Mouse (Mus musculus) neural tube, embryonic 14.5 days (tissue): ENCODE results near the gene Cdh5. TPM values are rescaled to one million over a fixed set of nuclear protein-coding genes. Genes with fewer than 3 reads are reported as not detected.

Source experiments
- ATAC-seq: fragments of 200-750 bp; cut with Nextera tagmentation; 2 replicates; pipeline ENCODE4 v1.8.0; 2017; ENCODE audit warnings: low read depth, mild to moderate bottlenecking, moderate TSS enrichment, moderate library complexity
- H3K27ac ChIP-seq: fragments of 300-500 bp; sonication (generic); 2 replicates; pipeline ENCODE4 v1.5.1; 2014; ENCODE audit warnings: low read depth, mild to moderate bottlenecking, control low read depth, low read length, moderate library complexity, mixed read lengths
- H3K27me3 ChIP-seq: fragments of 300-500 bp; sonication (generic); 2 replicates; pipeline ENCODE4 v1.6.1; 2014; ENCODE audit warnings: low read length; ENCODE audit not compliant: control insufficient read depth, insufficient read depth
- H3K36me3 ChIP-seq: fragments of 300-500 bp; sonication (generic); 2 replicates; pipeline ENCODE4 v1.6.1; 2014; ENCODE audit warnings: low read length, mixed read lengths; ENCODE audit not compliant: control insufficient read depth, insufficient read depth
- H3K4me1 ChIP-seq: fragments of 300-500 bp; sonication (generic); 2 replicates; pipeline ENCODE4 v1.6.1; 2014; ENCODE audit warnings: low read length; ENCODE audit not compliant: control insufficient read depth, insufficient read depth
- H3K4me2 ChIP-seq: fragments of 300-500 bp; sonication (generic); 2 replicates; pipeline ENCODE4 v1.6.1; 2014; ENCODE audit warnings: mild to moderate bottlenecking, low read depth, low read length, control low read depth
- H3K4me3 ChIP-seq: fragments of 300-500 bp; sonication (generic); 2 replicates; pipeline ENCODE4 v1.5.1; 2014; ENCODE audit warnings: low read depth, low read length, control low read depth, mixed read lengths
- H3K9ac ChIP-seq: fragments of 300-500 bp; sonication (generic); replicated peaks from 2 replicates; pipeline ENCODE4 v1.6.1; 2014; ENCODE audit warnings: low read depth, mild to moderate bottlenecking, control low read depth, low read length, mixed read lengths
- H3K9me3 ChIP-seq: fragments of 300-500 bp; sonication (generic); 2 replicates; pipeline ENCODE4 v1.6.1; 2016; ENCODE audit warnings: low read length; ENCODE audit not compliant: control insufficient read depth
- WGBS: fragments of 180-500 bp; shearing (Covaris S2); extraction: QIAGEN DNeasy Blood & Tissue Kit; methylation state at CpG from one replicate; pipeline ENCODE4 v1.1.7; 2014; 5-methylcytosine and 5-hydroxymethylcytosine counted together
- polyA plus RNA-seq: library from polyadenylated mRNA; unstranded; fragments of >200 nt; fragmentation: Nextera tagmentation; extraction: Ambion mirVana; gene quantifications from 2 replicates; pipeline ENCODE4 v1.2.1, GENCODE M21; 2014

Cdh5 gene
- 4.2 and 16.8 TPM in 2 replicates for polyA plus RNA-seq

DNA sequence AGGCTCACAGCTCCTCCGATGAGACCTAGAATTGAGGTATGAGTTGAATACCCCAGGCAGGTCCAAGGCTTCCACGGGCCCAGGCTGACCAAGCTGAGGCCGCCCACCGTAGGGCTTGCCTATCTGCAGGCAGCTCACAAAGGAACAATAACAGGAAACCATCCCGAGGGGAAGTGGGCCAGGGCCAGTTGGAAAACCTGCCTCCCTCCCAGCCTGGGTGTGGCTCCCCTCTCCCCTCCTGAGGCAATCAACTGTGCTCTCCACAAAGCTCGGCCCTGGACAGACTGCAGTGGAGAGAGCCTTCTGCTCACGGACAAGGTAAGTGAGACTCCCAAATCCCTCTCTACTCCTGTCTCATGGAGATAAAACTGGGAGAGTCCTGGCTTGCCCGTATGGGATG lies at the start of gene Cdh5:
TSS of gene Cdh5 (plus strand) at position 211 of the 400 bp plus-strand sequence.
- Histone ChIP-seq H3K4me3 (peak within 1 kb of the TSS; percentile 10; the same call in 1 of the 2 replicates), H3K4me2 (no peak within 1 kb of the TSS), H3K9ac (no peak within 1 kb of the TSS), H3K4me1 (no peaks in the 10 kb centered on the region), H3K36me3 (no peaks in the 10 kb centered on the region), H3K9me3 (no peaks in the 10 kb centered on the region), H3K27me3 (no peaks in the 10 kb centered on the region), H3K27ac (no peak within 1 kb of the TSS)
- 55% methylated on average over 8 of the region's 8 CpGs for WGBS
- no peak for ATAC-seq

DNA sequence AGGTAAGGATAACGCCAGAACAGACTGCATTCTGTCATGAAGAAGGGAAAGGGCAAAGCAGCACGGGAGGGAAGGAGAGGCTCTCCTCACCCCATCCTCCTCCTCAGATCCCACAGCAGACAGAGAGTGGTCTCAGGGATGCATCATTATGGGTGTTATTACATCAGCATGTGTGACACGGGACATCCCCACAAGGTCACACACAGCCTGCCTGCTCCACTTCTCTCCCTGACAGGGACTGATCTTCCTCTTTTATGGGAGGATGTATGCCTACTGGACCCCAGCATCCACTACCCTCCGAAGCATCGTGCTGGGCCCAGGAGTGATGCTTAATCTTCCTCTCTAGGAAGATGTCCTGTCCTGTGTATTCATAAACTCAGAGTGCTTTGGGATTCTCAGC lies 41.5 kb upstream of the Cdh5 start:
- H3K4me2 ChIP-seq = no peak overlapping the region
- no peaks in the 10 kb centered on the region for H3K27me3 ChIP-seq
- H3K27ac ChIP-seq = no peak overlapping the region
- H3K9ac ChIP-seq = no peak overlapping the region
- H3K4me1 ChIP-seq = peaks cover 11% of the 10 kb centered on the region; the same call in 1 of the 2 replicates
- WGBS = 71% methylated on average over 5 of the region's 5 CpGs
- H3K4me3 ChIP-seq = no peak overlapping the region
- H3K36me3 ChIP-seq = no peaks in the 10 kb centered on the region
- no peak for ATAC-seq
- no peaks in the 10 kb centered on the region for H3K9me3 ChIP-seq

DNA sequence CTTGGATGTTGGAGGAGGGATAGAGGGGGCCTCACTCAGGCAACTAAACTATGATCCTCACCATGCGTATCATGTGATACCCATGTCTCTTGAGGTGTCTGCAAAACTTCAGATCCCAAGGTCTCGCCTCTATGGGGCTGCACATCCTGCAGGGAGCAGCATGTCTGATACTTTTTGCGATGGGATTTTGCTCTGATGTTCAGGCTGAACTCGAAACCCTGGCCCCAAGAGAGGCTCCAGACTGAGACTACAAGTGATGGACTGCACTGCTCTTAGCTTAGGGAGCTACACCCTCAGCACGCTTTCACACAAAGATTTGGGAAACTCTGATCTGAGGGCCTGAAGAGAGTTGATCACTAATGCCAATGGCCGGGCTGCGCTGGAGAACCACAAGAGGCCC lies 41.0 kb upstream of the Cdh5 start:
- H3K9me3 ChIP-seq = no peaks in the 10 kb centered on the region
- no peak overlapping the region for H3K9ac ChIP-seq
- no peak overlapping the region for H3K4me2 ChIP-seq
- no peaks in the 10 kb centered on the region for H3K27me3 ChIP-seq
- H3K27ac ChIP-seq = no peak overlapping the region
- no peak for ATAC-seq
- peaks cover 11% of the 10 kb centered on the region; the same call in 1 of the 2 replicates for H3K4me1 ChIP-seq
- no peaks in the 10 kb centered on the region for H3K36me3 ChIP-seq
- H3K4me3 ChIP-seq = no peak overlapping the region
- WGBS = 93% methylated on average over 7 of the region's 7 CpGs

DNA sequence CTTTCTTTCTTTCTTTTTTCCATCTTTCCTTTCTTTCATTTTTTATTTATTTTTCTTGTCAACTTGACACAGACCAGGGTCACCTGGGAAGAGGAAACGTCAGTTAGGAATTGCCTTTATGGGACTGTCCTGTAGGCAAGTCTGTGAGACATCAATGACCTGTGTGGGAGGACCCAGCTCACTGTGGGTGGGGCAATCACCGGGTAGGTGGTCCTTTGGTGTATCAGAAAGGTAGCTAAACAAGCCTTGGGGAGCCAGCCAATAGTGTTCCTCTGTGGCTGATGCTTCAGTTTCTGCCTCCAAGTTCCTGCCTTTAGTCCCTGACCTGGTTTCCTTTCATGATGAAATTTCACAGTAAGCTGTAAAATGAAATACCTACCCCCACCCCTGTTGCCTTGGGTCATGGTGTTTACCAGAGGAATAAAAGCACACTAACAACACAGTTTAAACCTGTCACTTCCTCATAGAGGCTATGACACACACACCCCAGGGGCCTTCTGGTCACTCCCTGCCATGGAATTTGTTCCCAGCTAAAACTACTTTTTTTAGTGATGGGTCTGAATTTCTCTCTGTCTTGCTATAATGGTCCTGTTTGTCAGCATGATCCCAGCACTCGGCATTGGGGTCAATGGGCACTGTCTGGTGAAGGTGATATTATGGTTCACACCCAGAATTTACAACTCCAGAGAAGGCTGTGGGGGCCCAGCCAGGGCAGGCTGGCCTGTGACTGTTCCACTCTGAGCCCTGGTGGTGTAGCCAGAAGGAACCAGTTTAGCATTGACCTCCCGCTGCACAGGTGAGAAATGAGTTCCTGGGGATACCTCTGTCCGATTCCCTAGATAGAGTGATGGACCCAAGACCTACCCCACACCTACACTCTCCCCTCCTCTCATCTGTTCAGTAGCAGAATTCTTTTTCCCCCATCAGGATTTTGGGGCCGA lies 40.1 kb upstream of the Cdh5 start:
- Histone ChIP-seq H3K9ac (no peak overlapping the region), H3K27me3 (no peaks in the 10 kb centered on the region), H3K4me3 (no peak overlapping the region), H3K4me2 (no peak overlapping the region), H3K36me3 (no peaks in the 10 kb centered on the region), H3K27ac (no peak overlapping the region; the same call in 1 of the 2 replicates), H3K4me1 (peaks cover 11% of the 10 kb centered on the region; the same call in 1 of the 2 replicates), H3K9me3 (no peaks in the 10 kb centered on the region)
- 51% methylated on average over 6 of the region's 6 CpGs for WGBS
- peak; percentile 18; the same call in 1 of the 2 replicates for ATAC-seq

DNA sequence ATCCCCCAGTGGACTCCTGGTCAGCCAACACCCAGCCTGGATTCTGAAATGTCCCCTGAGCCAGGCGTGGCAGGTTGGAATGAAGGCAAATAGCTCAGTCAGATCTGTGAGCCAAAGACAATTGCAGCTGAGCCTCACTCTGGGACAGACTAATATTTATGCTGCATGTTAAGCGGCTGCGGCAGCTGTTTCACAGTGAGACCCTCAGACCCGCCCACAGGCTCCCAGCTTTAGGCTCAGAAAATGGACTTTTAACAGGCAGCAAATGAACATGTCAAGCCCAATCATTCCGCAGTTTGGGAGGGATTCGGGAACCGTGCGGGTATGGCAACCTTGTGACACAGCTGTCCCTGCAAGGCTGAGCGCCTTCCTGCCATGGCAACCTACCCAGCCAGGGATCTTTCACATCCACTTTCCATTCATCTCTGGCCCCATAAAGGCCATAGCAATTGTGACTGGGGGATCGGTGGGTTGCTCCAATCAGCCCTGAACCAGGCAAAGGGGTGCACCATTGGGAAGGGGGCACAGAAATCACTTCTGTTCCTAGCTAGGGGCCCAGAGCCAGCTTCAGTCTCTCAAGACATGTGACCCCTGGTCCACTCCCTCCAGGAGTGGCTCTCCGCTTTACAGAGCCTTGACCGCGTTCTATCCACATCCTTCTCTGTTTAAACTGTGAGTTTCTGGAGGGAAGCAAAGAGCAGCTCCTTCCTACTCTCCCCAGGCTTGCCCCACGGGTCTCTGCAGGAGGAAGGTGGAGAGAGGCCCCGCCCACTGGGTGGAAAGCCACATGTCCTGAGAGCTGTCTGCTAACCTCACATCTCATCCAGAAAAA lies 39.2 kb upstream of the Cdh5 start:
- ATAC-seq = peak; percentile 79
- H3K27me3 ChIP-seq = no peaks in the 10 kb centered on the region
- H3K9me3 ChIP-seq = no peaks in the 10 kb centered on the region
- no peak overlapping the region for H3K9ac ChIP-seq
- H3K4me1 ChIP-seq = peaks cover 11% of the 10 kb centered on the region; the same call in 1 of the 2 replicates
- no peak overlapping the region for H3K4me2 ChIP-seq
- WGBS = 29% methylated on average over 15 of the region's 15 CpGs
- H3K4me3 ChIP-seq = no peak overlapping the region
- H3K36me3 ChIP-seq = no peaks in the 10 kb centered on the region
- H3K27ac ChIP-seq = no peak overlapping the region; the same call in 1 of the 2 replicates

DNA sequence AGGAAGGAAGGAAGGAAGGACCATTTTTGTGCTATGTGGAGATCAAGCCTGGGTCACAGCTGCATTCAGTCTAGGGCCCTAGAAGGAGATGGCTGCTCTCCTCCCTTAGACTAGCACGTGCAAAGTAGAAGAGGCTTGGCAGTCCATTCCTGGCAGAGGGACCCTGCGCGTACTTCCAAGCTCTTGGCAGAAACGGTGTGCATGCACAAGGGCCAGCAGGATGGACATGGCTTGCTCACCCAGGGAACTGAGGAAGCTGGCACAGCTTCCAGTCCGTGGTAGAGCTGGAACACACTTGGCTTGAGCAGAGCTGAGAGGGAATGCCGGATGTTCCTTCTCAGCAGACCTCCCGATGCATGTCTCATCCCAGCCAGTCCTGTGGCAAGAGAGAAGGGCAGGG lies 36.2 kb upstream of the Cdh5 start:
- Histone ChIP-seq H3K9ac (no peak overlapping the region), H3K4me2 (no peak overlapping the region), H3K27ac (no peak overlapping the region), H3K4me3 (no peak overlapping the region), H3K27me3 (no peaks in the 10 kb centered on the region), H3K4me1 (peaks cover 11% of the 10 kb centered on the region; the same call in 1 of the 2 replicates), H3K9me3 (no peaks in the 10 kb centered on the region), H3K36me3 (no peaks in the 10 kb centered on the region)
- 84% methylated on average over 7 of the region's 7 CpGs for WGBS
- no peak for ATAC-seq

DNA sequence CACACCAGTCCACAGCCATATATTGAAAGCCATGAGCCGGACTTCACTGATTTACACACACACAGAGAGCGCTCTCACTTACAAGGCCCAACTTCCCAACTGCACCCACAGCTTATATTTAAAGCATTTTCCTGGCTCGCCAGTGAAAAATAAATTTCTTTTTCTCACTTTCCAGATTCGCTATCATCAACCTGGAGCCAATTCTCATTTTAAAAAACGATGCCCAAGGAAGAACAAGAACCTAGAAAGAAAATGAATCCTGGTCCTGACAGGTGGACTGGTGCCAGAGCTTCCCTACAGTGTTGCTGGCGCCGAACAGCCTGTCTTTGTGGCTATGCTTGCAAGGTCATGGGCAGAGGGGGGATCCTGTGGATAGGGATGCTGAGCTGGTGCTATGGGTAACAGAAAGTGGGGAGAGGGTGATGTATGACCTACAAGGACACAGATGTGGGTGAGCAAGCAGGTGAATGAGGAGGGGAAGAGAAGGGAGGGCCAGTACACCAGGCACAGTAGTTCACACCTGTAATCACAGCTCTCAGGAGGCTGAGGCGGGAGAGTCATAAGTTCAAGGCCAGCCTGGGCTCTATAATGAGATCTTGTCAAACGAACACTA lies 35.4 kb upstream of the Cdh5 start:
- Histone ChIP-seq H3K36me3 (no peaks in the 10 kb centered on the region), H3K9me3 (no peaks in the 10 kb centered on the region), H3K9ac (no peak overlapping the region), H3K4me2 (no peak overlapping the region), H3K27me3 (no peaks in the 10 kb centered on the region), H3K4me1 (peaks cover 11% of the 10 kb centered on the region; the same call in 1 of the 2 replicates), H3K4me3 (no peak overlapping the region), H3K27ac (no peak overlapping the region)
- ATAC-seq = no peak
- 78% methylated on average over 9 of the region's 9 CpGs for WGBS

DNA sequence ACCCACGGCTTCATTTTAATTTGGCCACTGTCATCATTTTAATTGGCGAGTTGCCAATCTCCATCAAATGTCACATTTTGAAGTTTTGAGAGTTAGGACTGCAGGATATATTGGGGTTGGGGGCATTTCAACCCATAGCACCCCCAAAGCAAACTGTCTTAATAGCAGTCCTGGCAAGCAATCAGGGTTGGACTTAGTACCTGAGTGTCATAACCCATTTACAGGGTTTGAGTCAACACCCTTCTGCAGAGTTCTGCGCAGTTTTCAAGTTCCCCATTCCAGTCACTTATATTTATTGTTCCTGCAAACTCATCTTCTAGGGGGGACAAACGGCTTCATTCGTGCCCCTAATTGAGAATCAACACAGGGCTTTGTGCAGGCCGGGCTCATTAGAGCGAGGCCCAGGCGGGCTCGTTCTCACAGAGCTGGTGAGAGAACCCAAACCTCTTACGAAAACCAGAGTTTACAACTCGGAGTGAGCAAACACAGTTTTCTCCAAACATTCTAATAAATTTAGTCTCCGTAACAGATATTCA lies 34.0 kb upstream of the Cdh5 start:
- Histone ChIP-seq H3K4me3 (no peak overlapping the region), H3K4me2 (no peak overlapping the region), H3K27me3 (no peaks in the 10 kb centered on the region), H3K36me3 (no peaks in the 10 kb centered on the region), H3K9ac (no peak overlapping the region), H3K27ac (no peak overlapping the region), H3K9me3 (no peaks in the 10 kb centered on the region), H3K4me1 (no peaks in the 10 kb centered on the region)
- ATAC-seq = no peak
- WGBS = 81% methylated on average over 12 of the region's 12 CpGs
